Mouse (Mus musculus) layer of hippocampus, postnatal 14 days (tissue): ENCODE data around the gene Ttc7b. TPM values are rescaled to one million over a fixed set of nuclear protein-coding genes. Genes with fewer than 3 reads are reported as not detected.

Experiments
- DNase-seq, 2 experiments: peaks; one replicate each; pipeline ENCODE4 v3.0.0; 2021 to 2022; ENCODE audit warnings: low spot score in 2 of 2, mixed read lengths in 1 of 2
- total RNA-seq, 2 experiments: library from RNA; stranded (reverse); gene quantifications; 2 replicates each; pipeline ENCODE4 v1.2.3; 2021

Ttc7b gene
- total RNA-seq, 2 experiments from 2014 or later, result 132 to 146 TPM

DNA sequence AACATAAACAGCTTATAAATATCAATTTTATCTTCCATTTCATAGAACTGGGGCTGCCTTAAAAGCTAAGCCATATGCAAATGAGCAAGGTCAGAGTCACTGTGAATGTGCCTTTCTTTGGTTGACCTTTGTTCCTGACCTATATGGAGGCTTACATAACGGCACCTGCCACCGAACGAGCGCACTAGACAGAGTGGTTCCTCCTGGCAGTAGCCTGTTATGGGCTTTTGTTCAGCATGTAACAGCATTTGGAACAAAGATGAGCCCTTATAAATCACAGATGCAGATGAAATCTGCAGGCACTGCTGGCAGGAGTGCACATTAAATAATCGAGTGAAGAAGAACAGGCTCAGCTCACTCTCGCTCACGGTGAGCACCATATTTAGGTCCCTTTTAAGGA is 179.0 kb downstream of the Ttc7b start:
- DNase-seq, result peak in 1 of 2 experiments; percentile 55

DNA sequence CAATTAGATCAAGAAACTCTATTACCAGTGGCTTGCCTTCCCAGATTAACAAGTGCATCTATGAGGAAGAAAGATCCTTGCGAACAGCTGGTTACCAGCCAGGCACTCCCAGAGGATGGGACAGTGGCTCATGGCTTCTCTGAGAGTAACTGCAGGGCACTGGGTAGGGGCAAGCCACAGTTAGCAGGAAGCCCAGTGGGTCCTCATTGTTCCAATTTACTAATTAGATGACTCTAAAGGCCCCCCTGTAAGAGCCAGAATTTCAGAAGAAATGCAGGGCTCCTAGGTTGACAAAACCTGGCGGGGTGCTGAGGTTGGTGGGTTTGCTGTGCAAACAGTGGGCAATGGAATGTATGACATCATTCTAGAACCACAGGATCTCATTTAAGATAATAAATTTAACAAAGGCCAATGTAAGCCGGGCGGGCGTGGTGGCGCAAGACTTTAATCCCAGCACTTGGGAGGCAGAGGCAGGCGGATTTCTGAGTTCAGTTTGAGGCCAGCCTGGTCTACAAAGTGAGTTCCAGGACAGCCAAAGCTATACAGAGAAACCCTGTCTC is 179.6 kb downstream of the Ttc7b start:
- DNase-seq, result no peak

DNA sequence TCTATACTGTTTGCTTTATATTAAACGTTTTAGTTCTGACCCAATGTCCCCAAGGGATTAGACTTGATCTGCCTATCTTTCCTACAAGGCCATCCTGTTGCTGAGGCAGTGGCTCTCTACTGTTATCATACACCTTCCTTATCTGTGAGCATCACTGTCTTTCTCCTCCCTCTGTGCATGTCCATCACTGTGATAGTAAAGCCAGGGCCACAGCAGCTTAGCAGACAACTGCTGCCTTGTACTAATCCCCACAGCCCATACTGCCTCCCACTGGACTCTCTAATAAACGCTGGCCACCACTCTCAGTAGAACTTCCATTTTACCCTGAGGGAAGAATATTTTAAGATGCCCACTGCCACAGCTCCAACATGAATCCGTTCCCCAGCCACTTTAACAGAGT is 182.6 kb downstream of the Ttc7b start:
- DNase-seq, result peak in 1 of 2 experiments; percentile 55

DNA sequence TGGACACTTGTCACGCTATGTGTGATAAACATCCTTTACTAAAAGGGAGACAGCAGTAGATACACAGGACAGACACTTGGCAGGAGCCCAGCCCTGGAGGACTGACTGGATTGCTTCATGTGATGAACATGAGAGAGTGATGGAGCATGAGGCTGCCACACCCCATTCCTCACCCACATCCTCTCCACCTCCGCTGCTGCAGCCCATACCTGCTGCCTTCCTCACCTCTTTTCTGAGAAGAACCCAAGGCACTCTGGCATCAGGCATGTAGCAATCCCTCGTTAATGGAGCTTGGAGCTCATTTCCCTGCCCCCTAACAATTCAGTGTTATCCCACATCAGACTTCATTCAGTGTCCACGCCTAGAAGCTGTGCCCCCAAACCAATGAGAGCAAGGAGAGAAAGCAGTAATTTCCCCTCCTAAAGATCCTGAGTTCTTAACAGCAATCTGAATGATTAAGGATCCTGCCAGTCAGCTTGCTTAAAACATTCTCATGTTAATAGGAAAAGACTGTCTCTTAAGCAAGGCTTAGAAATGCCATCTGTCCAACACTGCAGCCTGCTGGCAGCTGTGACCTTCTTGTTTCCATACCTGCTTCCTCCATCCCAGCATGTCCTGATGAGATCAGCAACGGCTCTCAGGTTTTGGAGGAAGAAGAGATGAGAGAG is 183.1 kb downstream of the Ttc7b start:
- DNase-seq, result no peak

DNA sequence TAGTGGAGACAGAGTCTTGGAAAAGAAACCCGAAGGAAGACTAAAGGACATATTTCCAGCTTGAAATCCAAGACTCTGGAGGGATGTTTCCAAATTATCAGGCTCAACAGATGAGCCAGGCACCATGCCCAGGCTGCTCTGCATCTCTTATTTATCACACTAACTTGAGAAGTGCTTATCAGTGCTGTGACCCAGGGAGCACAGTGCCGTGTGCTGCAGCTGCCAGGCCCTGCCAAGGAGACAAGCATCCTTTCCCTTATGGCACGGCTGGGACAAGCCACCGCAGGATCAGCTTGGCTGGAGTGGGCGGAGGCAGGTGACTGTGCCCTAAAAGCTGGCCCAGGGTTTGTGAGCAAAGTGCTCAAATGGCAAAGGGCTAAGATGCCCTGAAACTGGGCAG is 184.4 kb downstream of the Ttc7b start:
- no peak for DNase-seq

DNA sequence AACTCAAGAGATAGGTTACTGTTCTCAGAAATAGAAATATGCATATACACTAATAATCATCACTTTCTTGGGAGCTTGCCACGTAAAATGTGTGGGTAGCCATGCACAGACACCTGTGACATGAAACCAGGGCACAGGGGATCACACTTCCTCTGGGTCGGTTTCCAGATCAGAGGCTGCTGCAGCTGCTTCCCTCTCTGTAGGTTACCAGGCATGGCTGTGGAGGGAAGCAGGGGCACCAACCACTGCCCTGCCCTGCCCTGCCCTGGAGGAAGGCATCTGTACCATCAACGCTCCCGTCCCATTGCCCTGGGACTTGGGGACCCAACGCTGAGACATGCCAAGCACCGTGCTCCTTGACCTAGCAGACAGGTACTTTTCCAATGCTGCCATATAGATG is 188.8 kb downstream of the Ttc7b start:
- no peak for DNase-seq

DNA sequence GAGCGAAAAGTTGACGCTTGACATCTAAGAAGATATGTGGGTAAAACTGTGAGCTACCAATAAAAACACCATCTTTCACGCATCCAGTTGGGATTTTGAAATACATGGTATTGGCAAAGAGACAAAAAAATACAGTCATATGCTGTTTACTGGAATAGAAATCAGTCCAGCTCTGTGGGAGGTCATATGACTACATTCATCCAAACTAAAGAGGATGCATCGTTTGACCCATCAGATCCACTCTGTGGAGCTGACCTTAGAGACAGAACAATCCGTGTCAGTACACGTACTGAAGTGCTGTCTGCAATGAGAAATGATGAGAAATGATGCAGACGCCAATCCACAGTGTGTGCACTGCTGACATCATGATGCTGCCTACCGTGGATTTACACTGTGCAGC is 190.4 kb downstream of the Ttc7b start:
- no peak for DNase-seq

DNA sequence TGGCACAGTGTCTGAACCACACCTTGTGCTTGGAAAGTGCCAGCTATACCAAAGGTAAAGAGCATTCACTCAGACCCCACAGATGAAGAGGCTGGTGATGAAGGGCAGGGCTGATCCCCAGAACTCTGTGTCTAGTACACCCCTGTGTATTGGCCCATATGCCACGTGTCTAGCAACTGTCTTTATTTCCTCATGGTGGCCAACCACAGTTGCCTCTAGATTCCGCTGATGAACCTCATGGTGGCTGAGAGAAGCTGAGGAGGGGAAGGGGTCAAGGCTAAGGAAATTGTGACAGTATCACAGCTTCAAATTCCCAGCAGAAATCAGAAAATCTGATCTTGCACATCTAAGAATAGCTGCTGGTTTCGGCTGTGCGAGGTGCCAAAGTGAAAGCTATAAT is 191.6 kb downstream of the Ttc7b start:
- DNase-seq, result no peak

DNA sequence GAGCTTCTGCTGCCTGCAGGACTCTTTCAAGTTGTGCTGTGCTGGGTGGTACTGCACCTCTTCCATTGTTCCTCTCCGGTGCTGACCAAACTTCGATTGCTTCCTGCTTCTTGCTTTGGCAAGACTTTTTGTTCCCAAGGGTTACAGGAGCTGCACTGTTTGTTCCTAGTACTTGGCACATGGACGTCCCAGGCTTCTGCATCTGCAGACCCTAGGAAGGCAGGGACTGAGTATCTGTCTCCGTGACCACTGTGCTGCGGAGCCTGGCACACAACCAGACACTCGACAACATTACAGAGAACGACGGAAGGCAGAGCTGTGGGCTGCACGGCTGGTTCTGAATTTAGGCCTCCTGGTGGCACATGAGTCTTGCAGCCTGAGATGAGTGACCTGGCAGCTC is 192.1 kb downstream of the Ttc7b start:
- no peak for DNase-seq

DNA sequence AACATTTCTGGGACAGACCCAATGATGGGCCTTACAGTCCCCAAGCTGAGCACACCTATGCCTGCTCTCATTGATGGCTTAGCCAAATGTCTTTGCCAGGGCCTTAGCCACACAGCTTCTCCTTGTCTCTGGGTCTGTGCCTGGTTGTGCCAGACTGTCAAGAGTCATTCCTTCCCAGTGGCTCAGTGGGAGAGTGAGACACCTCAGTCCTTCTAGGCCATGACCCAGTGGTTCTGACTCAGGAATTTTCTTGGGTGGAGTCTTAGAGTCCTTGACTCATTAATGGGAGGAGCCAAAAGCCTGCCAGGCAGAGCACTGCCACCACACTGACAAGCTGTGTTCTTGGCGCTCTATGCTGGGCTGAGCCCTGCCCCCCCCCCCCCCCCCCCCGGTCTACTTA is 193.9 kb downstream of the Ttc7b start:
- DNase-seq, result no peak

DNA sequence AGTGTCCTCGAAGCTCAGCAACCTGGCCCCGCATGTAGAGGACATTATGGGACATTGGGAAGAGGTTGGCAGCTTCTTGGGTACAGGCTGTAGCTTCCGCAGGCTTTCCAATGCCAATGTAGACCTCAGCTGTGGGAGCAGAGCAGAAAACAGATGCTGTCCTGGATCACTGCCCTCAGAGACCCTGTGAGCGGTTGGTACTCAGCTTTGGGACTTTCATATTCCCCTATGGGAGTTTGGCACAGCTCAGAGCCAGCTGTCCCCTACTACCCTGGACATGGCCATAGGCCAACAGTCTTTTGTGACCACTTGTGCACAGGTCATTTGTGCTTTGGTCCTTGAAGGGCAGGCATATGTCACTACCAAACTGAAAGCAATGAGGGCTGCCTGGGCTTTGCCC is 195.0 kb downstream of the Ttc7b start:
- DNase-seq, result peak in 1 of 2 experiments; percentile 58

DNA sequence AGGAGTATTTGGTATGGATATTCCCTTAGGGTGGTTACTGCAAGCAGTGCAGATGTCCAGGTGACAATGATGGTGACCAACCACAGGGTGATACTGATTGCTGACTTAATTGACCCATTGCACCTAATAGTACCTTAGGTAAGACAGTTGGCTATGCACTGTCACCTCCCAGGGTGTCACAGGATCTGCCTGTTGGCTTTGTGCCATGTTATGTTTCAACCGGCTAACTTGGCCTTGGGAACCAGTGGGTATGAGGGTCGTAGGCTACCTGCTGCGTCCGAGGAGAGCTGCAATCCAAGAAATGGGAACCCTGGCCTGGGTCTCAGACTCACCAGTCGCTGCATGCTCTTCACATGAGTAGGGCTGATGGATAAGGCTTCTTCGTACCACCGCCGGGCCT is 195.4 kb downstream of the Ttc7b start:
- no peak for DNase-seq

DNA sequence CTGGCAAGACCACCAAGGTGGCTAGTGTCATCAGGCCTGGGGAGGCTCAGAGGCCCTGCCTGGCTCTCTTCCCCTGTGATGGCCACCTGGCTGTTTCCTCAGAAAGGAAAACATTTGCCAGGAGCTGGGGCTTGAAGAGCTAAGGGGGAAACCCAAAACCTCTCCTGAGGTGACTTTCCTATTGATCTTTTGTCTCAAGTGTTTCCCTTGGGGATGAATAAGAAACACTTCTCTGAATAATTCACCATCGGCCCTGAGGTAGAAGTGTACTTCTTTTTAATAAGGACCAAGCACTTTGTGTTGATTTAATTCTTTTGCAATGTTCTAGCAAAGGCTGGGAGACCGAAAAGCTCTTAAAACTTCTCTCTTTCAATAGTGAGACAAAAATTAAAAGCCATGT is 197.0 kb downstream of the Ttc7b start:
- DNase-seq, result no peak

DNA sequence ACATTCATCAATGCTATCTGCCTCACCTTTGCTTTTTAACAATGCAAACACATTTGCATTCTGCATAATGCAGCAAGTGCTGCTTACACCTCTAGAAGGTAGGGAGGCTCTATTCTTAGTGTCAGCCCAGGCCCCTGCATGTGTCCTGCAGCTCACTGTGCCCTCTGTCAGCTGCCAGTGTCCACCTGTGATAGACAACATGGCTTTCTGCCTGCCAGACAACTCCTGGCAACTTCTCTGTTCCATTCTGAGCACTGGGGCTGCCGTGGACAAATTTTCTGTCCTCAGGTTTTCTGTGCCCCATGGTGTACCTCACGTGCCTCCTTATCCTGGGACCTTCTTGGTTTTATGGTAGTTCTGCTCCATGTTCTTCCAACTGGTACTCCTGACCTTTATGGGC is 198.4 kb downstream of the Ttc7b start:
- DNase-seq, result no peak

DNA sequence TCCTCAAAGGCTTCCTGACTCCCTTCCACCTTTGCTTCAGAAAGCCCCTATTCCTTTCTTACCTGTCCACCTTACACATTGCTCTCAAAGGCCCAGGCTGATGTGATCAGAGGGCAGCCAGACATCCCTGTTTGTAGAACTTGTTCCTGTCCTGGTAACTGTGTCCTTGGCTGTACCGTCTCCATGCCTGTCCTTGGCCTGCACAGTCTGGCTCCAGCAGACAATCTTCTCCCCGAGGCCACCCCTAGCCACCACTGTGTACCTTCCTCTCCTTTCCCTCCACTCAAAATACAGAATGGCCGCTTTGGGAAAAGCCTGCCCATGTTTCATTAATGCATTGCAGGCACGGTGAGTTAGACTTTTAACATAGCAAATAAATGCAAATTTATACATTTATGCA is 199.1 kb downstream of the Ttc7b start:
- DNase-seq, result no peak

DNA sequence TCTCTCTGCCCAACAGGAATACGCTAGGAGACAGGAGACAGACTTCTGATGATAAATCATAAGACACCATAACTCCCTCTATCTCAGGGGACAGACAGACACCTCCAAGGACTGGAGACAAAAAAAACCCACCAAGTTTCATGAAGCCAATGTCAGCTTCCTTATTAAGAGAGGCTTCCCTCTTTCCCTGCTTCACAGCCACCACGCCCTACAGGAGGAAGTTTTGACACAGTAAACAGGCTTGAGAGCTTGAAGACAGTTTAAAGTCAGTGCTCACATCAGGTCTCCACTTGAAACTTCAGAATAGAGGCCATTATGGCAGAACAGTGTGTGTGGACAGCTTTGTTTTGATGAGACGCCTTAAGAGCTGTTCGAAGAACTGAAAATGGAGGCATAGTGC is 200.9 kb downstream of the Ttc7b start:
- no peak for DNase-seq

DNA sequence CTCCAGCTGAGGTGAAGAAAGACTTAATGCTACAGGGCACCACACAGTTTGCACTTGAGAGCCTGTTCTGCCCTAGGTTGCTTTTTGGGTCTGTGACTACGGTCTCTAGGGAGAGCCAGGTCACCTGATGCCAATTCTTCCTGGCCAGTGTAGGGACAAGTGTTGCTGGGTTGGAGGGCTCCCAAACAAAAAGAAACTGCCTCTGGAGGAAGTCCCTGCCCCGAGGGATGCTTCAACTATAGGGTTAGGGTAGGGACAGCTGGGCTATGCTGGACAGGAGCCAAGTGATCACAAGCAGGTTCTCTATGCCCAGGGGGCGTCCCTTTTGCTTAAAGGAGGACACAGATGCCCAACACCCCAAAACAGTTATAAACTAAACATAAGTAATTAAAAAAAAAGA is 202.7 kb downstream of the Ttc7b start:
- no peak for DNase-seq

DNA sequence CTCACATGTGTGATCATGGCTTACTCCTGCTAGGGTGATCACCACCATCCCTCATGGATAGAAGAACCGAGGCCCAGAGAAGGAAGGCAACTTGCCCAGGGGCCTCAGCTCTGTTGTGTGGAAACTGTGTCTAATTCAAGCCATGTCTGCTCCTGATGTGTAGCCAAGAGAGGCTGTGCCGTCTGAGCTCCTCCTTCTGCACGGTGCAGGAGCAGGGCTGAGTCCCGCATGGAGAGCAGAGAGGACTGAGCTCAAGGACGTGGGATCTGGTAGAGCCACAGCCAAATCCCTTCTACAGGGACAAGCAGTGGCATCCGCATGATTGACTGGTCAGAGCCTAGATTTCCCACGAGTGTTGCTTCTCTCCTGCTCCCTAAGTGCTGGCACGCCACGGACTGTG is 204.5 kb downstream of the Ttc7b start:
- peak in 1 of 2 experiments; percentile 54 for DNase-seq

DNA sequence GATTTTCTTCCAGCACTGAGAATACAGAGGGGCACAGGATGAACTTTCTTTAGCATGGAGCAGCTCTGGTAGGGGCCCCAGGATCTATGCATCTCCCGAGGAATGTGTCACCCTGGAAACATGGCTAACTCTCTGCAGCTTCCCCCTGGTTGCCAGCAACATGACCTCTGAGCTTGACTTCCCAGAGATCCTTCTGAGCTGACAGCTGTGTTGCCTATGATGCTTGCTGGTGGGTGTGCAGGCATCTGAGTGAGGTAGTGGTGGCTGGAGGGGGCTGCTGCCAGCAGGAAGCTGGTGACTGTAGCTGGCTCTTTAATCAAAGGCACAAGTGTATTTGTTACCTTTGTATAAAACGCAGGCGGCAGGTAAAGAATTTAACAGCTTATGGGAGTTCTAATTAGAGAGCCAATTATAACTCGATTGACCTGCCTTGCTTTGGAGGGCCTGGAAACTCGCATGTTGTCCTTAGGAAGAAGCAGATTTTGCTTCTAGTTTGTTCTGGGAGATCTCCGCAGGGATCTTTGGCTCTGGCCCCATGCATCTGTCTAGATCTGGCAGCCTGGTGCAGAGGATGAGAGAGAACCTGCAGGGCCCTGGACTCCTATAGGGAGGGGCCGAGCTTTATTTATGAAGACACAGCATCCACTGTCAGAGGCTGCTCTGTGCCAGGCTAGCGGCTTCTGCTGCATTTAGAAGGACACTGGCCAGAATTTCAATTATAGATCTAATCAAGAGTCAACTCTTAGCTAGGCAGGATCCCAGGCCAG is 205.3 kb downstream of the Ttc7b start:
- no peak for DNase-seq

DNA sequence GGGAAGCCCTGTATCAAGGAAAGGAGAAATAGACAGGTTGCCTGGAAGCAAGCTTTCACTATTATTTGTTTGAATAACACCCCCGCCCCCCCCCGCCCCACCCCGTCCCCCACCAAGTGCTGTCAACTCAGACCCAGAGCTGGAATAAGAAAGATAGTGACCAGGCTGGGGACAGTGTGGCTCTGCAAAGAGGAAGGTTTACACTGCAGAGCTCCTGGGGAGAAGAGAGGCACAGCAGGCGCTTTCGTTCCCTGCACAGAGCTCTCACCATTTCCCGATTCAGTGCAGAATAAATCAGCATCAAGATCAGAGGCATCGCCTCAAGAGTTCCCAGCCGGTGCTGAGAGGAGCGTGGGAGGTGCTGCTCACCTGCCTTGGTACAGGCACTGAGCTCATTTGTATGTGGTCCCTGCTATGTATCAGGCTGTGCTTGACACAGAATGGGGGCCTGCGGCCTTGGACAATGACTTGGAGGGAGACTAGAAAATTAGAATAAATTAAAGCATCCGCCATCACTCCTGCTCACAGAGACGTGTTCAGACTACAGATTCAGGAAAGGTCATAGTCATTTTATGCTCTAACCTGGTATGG is 206.7 kb downstream of the Ttc7b start:
- DNase-seq, result no peak

DNA sequence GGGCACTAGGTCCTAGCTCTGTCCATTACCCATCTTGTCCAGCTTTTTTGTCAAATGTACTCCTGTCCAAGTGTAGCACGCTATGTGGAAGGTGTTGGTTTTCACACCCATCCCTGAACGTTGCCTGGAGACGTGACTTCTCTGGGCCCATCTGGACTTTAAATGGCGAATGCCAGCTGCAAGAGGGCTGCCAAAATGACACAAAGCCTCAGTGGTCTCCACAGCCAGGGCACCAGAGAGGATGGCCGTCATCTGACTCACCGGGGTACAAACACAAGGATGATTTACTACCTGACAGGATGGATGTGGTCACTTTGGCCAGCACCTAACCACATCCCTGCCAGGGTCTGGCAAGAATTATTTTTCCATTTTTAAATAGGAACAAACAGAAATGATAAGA is 207.4 kb downstream of the Ttc7b start:
- no peak for DNase-seq
